Mouse (Mus musculus): ENCODE measurements around the gene Cd19.

DNA sequence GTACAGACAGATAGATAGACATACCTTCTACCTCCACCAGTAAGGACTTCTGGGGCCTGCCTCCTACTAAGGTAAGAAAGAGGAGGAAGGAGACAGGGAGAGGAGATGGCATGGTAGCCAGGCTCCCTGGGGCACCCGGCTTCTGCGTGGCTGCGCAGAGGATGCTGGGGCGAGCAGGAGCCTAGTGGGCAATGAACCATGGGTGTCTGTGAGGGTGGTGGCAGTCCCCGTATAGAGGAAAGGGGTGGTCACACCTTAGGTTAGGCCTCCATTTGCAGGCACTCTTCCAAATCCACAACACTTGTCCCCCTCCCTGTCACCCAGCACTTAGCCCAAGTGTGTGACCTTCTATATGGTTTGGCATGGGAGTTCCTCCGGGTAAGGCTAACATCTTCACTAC, at the start of gene Cd19:
- TF ChIP-seq POLR2A (IDR thresholded peaks at IDR 0.05; ENCODE audit: insufficient read depth, low read length) = no peak
- no peak for TF ChIP-seq CTCF (IDR thresholded peaks at IDR 0.05; ENCODE audit: low read depth, low read length)

Data from ES-Bruce4 (cell line).